Mouse (Mus musculus) heart, embryonic 13.5 days (tissue): ENCODE results near the gene Birc5. TPM values are rescaled to one million over a fixed set of nuclear protein-coding genes. Genes with fewer than 3 reads are reported as not detected.

ENCODE experiments used
- ATAC-seq: fragments of 200-750 bp; cut with Nextera tagmentation; 2 replicates; pipeline ENCODE4 v1.8.0; 2017; ENCODE audit warnings: moderate TSS enrichment; ENCODE audit not compliant: insufficient number of reproducible peaks, low FRiP score, low TSS enrichment; ENCODE audit errors: extremely low read depth
- H3K27ac ChIP-seq: fragments of 300-500 bp; sonication (generic); replicated peaks from 2 replicates; pipeline ENCODE4 v1.5.1; 2015; ENCODE audit warnings: moderate library complexity, mild to moderate bottlenecking, inconsistent platforms
- H3K27me3 ChIP-seq: fragments of 300-500 bp; sonication (generic); replicated peaks from 2 replicates; pipeline ENCODE4 v1.6.1; 2015; ENCODE audit warnings: mild to moderate bottlenecking, inconsistent platforms
- H3K36me3 ChIP-seq: fragments of 300-500 bp; sonication (generic); 2 replicates; pipeline ENCODE4 v1.6.1; 2015; ENCODE audit warnings: mild to moderate bottlenecking, inconsistent platforms
- H3K4me1 ChIP-seq: fragments of 300-500 bp; sonication (generic); 2 replicates; pipeline ENCODE4 v1.6.1; 2015; ENCODE audit warnings: inconsistent platforms
- H3K4me2 ChIP-seq: fragments of 300-500 bp; sonication (generic); 2 replicates; pipeline ENCODE4 v1.6.1; 2015; ENCODE audit warnings: inconsistent platforms, mild to moderate bottlenecking, moderate library complexity
- H3K4me3 ChIP-seq: fragments of 300-500 bp; sonication (generic); 2 replicates; pipeline ENCODE4 v1.5.1; 2015; ENCODE audit warnings: moderate library complexity, mild to moderate bottlenecking, inconsistent platforms
- H3K9ac ChIP-seq: fragments of 300-500 bp; sonication (generic); 2 replicates; pipeline ENCODE4 v1.6.1; 2015; ENCODE audit warnings: inconsistent platforms, mild to moderate bottlenecking, moderate library complexity
- H3K9me3 ChIP-seq: fragments of 300-500 bp; sonication (generic); 2 replicates; pipeline ENCODE4 v1.6.1; 2016; ENCODE audit warnings: inconsistent platforms
- WGBS: fragments of 180-500 bp; shearing (Covaris S2); methylation state at CpG from one replicate; pipeline ENCODE4 v1.1.7; 2015; ENCODE audit warnings: mixed read lengths; 5-methylcytosine and 5-hydroxymethylcytosine counted together
- polyA plus RNA-seq: library from polyadenylated mRNA; unstranded; fragments of >200 nt; fragmentation: Nextera tagmentation; extraction: Ambion mirVana; gene quantifications from 2 replicates; pipeline ENCODE4 v1.2.1, GENCODE M21; 2015

Birc5 gene
- polyA plus RNA-seq, 1 experiment from 2014 or later: 228 TPM

DNA sequence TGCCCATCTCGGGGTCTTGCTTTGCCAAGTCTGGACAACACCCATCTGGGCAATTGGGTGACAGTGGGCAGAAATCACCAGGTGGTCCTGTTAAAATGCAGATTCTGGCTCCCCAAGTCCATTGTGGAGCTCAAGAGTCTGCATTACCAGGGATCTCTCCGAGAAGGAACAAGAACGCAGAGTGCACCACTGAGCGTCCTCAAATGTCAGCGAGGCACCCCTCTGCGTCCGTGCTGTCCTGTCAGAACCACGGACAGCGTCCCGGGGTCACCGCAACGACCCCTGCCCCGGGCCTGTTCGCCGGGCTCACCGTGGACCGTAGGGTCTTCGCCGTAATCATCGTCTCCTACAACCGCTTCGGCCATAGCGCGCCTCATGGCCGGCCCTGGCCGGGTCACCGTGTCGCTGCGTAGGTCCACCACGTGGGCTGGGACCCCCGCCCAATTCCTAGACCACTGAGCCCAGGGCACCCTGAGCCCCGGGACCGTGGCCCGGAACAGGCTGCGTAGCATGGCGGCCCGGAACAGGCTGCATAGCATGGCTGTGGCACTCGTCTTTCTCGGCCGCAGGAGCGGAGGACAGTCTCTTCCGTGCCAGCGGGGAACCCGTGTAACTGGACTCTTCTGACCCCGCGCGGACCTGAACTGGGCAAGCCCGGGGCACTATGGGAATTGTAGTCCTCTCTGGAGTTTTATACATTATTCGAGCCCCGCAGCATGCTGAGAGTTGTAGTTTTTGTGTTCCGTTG lies 24.0 kb downstream of the Birc5 start, which contains the start of gene Tha1:
TSS of gene Tha1 (minus strand) at position 621 of the 748 bp plus-strand sequence.
- 2% methylated on average over 51 of the region's 51 CpGs for WGBS
- Histone ChIP-seq H3K36me3 (no peaks in the 10 kb centered on the region), H3K9ac (peak within 1 kb of the TSS; percentile 85), H3K4me1 (peaks cover 54% of the 10 kb centered on the region), H3K4me3 (peak within 1 kb of the TSS; percentile 74), H3K27ac (peak within 1 kb of the TSS; percentile 40; the same call in 1 of the 2 replicates), H3K4me2 (peak within 1 kb of the TSS; percentile 94), H3K27me3 (peaks cover 9% of the 10 kb centered on the region), H3K9me3 (no peaks in the 10 kb centered on the region)
- peak; percentile 33; the same call in 1 of the 2 replicates for ATAC-seq

DNA sequence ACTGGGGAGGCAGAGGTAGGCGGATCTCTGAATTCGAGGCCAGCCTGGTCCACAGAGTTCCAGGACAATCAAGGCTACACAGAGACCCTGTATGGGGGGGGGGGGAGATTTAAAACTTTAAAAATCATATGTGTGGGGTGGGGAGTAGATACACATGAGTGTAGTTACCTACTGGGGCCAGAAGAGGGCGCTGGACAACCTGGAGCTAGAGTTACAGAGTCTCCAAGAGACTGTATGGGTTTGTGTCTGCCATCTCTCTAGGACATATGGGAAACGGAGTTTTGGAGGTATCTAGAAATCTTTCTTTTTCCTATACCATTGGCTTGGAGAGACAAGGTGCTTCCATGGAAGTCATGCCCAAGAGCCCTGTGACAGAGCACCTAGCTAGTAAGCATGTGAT lies 25.4 kb downstream of the Birc5 start:
- H3K4me1 ChIP-seq: peaks cover 68% of the 10 kb centered on the region
- no peak overlapping the region for H3K27ac ChIP-seq
- no peak overlapping the region for H3K9ac ChIP-seq
- H3K36me3 ChIP-seq: no peaks in the 10 kb centered on the region
- H3K4me2 ChIP-seq: no peak overlapping the region
- no peak for ATAC-seq
- 65% methylated on average over 4 of the region's 4 CpGs for WGBS
- peaks cover 9% of the 10 kb centered on the region for H3K27me3 ChIP-seq
- no peaks in the 10 kb centered on the region for H3K9me3 ChIP-seq
- no peak overlapping the region for H3K4me3 ChIP-seq

DNA sequence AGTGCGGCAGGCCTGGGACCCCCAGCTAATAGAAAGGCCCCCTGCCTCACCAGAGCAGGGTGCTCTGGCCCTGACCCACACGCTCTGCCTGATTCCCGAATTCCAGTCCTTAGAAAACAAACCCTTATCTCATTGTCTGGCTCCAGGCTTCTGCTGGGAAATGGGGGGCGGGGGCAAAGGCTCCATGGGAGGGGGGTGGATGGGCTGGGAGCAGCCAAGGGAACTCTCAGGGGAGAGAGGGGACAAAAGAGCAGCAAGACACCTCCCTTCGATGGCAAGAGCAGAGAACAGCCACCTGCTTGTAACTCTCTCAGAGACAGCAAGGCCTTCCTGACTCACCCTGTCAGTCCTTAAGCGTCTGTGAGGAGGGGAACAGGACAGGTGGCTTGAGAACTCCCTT lies 26.6 kb downstream of the Birc5 start:
- Histone ChIP-seq H3K4me3 (no peak overlapping the region), H3K4me2 (peak overlapping the region; percentile 29; the same call in 1 of the 2 replicates), H3K36me3 (no peaks in the 10 kb centered on the region), H3K4me1 (peaks cover 68% of the 10 kb centered on the region), H3K9ac (peak overlapping the region; percentile 65), H3K9me3 (no peaks in the 10 kb centered on the region), H3K27ac (peak overlapping the region; percentile 71), H3K27me3 (peaks cover 9% of the 10 kb centered on the region)
- ATAC-seq: no peak
- 7% methylated on average over 6 of the region's 6 CpGs for WGBS

DNA sequence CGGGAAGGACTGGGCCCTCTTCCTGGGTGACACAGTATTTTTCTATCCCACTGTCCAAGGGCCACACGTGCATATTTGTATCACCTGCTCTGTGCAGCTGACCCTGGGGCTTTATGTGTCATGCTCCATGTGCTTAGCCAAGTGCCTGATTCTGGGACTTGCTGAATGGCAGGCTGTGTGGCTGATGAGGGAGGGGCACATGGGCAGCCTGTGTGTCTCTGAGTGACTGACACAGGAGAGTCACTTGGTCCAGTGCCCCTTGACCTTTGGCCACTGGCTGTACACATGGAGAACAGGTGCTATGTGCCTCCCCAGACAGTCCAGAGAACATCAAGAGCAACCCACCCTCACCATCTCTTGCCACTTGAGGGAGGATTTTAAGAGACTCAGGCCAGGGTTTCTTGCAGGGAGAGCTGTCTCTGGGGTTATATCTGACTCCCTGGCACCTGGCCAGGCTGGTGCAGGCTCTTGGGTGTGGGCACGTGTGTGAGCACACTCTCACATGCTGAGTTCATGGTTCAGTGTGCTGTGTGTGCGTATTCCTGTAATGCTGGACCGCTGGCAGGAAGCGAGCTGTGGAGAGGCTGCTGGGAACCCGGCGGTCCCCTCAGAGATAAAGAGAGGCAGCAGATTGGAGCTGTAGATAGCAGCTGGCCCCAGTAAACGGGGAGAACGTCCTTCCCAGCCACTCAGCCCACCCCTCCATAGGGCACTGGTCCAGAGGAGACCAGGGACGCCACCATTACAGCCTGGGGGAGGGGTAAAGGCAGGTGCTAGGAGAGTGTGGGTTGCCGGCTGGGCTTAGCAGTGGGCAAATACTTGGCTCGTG lies 29.1 kb downstream of the Birc5 start:
- Histone ChIP-seq H3K9ac (peak overlapping the region; percentile 65), H3K27ac (peak overlapping the region; percentile 29), H3K9me3 (no peaks in the 10 kb centered on the region), H3K4me1 (peaks cover 77% of the 10 kb centered on the region), H3K4me3 (peak overlapping the region; percentile 29), H3K27me3 (no peaks in the 10 kb centered on the region), H3K36me3 (no peaks in the 10 kb centered on the region), H3K4me2 (peak overlapping the region; percentile 54)
- no peak; the same call in 1 of the 2 replicates for ATAC-seq
- 13% methylated on average over 13 of the region's 13 CpGs for WGBS

DNA sequence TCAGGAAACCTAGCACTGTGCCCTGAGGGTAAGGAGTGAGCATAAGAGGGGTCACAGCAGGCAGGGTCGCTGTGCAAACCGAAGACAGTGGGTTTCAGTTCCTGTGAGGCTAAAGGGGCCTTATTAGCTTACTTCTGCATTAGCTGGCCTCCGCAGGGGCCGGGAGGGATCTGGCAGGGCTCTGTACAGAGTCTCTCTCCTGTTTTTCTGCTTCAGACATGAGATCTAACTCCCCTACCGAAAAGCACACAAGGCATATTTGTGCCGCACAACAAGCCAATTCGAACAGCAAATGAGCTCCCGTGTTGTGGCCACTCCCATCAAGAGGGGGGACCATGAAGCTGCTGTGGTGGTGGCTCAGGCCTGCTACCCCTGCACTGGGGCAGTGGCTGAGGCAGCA lies 29.8 kb downstream of the Birc5 start:
- Histone ChIP-seq H3K4me2 (peak overlapping the region; percentile 54), H3K27ac (peak overlapping the region; percentile 29), H3K36me3 (no peaks in the 10 kb centered on the region), H3K27me3 (peaks cover 3% of the 10 kb centered on the region; the same call in 1 of the 2 replicates), H3K4me1 (peaks cover 74% of the 10 kb centered on the region), H3K9ac (peak overlapping the region; percentile 65), H3K9me3 (no peaks in the 10 kb centered on the region), H3K4me3 (peak overlapping the region; percentile 29; the same call in 1 of the 2 replicates)
- ATAC-seq: no peak
- WGBS: 36% methylated on average over 8 of the region's 8 CpGs

DNA sequence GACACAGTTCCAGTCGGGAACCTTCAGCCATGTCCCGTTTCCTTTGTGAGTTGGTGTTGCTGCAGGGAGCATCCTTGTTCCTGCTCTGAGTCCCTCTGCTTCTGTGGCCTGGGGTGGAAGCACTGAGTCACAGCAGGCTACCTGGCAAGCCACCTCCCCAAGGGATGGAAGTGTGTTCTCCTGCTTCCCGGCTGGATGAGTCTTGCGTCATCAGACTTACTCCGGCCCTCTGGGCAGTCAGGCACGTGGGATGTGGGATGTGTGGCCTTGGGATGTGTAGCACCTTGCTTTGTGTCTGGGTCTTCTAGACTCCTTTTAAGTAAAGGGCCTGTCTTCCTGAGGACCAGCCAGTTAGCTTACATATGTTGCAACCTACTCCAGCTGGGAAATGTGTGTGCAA lies 30.6 kb downstream of the Birc5 start:
- Histone ChIP-seq H3K27ac (no peak overlapping the region), H3K9me3 (no peaks in the 10 kb centered on the region), H3K4me1 (peaks cover 72% of the 10 kb centered on the region), H3K9ac (no peak overlapping the region), H3K4me3 (no peak overlapping the region), H3K36me3 (no peaks in the 10 kb centered on the region), H3K27me3 (peaks cover 7% of the 10 kb centered on the region; the same call in 1 of the 2 replicates), H3K4me2 (no peak overlapping the region)
- no peak for ATAC-seq
- WGBS: 78% methylated on average over 6 of the region's 6 CpGs

DNA sequence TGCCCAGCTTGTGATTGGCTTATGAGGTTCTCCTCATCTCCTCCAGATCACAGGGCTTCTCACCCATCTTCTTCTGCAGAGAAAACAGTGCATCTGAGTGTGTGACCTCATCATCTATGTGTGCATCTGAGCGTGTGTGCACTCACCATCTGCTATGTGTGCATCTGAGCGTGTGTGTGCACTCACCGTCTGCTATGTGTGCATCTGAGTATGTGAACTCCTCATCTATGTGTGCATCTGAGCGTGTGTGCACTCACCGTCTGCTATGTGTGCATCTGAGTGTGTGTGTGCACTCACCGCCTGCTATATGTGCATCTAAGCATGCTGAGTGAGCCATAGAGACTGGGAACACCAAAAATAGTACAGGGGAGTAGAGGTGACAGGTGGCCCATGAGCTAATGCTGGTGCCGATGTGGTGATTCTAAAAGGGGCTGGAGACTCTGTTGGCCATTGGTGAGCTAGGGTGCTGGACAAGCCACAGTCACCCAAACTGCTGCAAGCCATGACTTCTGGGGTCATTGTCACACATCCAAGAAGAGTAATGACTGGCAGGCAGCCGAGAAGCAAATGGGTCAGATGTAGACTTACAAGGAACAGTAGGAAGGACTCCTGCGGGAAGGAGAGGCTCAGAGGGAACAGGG lies 31.4 kb downstream of the Birc5 start:
- Histone ChIP-seq H3K27ac (no peak overlapping the region), H3K4me3 (no peak overlapping the region), H3K4me1 (peaks cover 64% of the 10 kb centered on the region), H3K9me3 (no peaks in the 10 kb centered on the region), H3K9ac (no peak overlapping the region), H3K36me3 (no peaks in the 10 kb centered on the region), H3K4me2 (no peak overlapping the region), H3K27me3 (peaks cover 7% of the 10 kb centered on the region; the same call in 1 of the 2 replicates)
- 79% methylated on average over 9 of the region's 9 CpGs for WGBS
- no peak for ATAC-seq

DNA sequence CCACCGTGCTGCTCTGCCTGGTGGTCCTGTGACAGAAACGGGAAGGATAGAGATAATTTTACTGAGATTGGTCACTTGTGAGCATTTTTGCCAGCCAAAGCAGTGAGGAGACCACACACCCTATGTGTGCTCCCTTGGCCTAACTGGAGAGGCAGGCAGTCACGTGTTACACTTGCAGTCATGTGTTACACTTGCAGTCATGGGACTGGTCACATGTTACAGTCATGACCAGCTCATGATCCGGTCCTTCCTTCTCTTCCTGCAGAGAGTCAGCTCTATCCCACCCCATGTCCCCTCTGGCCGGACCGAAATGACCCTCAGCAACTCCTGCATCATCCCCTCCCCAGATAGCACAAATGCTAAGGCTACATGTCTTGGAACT lies 31.9 kb downstream of the Birc5 start:
- Histone ChIP-seq H3K27me3 (peaks cover 7% of the 10 kb centered on the region; the same call in 1 of the 2 replicates), H3K27ac (no peak overlapping the region), H3K4me1 (peaks cover 59% of the 10 kb centered on the region), H3K4me3 (no peak overlapping the region), H3K36me3 (no peaks in the 10 kb centered on the region), H3K9ac (no peak overlapping the region), H3K4me2 (no peak overlapping the region), H3K9me3 (no peaks in the 10 kb centered on the region)
- no peak for ATAC-seq
- 76% methylated on average over 6 of the region's 6 CpGs for WGBS

DNA sequence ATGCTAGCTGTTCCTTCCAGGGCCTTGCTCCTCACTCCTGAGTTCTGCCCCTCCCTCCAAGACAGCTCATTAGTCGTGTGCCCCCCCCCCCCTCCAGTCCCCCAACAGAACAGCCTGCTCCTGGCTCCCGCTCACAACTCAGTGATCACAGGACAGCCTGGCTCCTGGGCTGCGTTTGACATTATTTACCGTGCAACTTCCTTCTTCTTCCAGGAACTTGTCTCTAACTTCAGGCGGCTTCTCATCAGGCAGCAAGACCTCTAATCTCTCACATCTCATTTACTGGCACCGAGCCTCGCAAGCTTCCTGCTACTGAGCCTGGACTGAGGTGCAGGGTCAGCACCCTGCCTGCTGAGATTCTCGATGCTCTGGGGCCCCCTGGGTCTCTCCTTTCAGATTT lies 32.7 kb downstream of the Birc5 start:
- peak overlapping the region; percentile 64 for H3K27ac ChIP-seq
- peak overlapping the region; percentile 33 for H3K9ac ChIP-seq
- H3K4me1 ChIP-seq: peaks cover 53% of the 10 kb centered on the region
- H3K4me3 ChIP-seq: no peak overlapping the region
- H3K27me3 ChIP-seq: peaks cover 7% of the 10 kb centered on the region; the same call in 1 of the 2 replicates
- WGBS: 20% methylated on average over 8 of the region's 8 CpGs
- H3K36me3 ChIP-seq: no peaks in the 10 kb centered on the region
- no peak for ATAC-seq
- H3K4me2 ChIP-seq: no peak overlapping the region
- H3K9me3 ChIP-seq: no peaks in the 10 kb centered on the region

DNA sequence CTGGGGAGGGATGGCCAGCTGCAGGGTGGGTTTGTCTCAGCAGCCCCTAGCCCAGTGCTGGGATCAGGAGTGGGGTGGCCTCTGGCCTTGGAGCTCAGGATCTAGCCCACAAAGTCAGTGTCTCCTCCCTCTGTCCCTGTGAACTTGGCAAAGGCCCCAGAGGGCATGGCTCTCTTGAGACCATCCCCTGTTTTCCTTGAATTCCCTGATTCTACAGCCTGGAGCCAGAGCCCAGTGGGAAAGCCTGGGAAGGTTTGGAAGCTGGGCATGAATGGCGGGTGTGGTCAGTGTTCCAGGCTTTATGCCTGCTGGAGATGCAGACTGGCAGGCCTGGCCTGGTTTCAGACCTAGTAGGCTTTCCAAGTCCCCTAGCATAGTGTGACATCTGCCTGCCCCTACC lies 33.2 kb downstream of the Birc5 start:
- 85% methylated on average over 1 of the region's 1 CpGs for WGBS
- Histone ChIP-seq H3K4me1 (peaks cover 48% of the 10 kb centered on the region), H3K4me2 (no peak overlapping the region), H3K27ac (peak overlapping the region; percentile 64; the same call in 1 of the 2 replicates), H3K9ac (peak overlapping the region; percentile 33; the same call in 1 of the 2 replicates), H3K9me3 (no peaks in the 10 kb centered on the region), H3K36me3 (no peaks in the 10 kb centered on the region), H3K27me3 (peaks cover 7% of the 10 kb centered on the region; the same call in 1 of the 2 replicates), H3K4me3 (no peak overlapping the region)
- no peak for ATAC-seq

DNA sequence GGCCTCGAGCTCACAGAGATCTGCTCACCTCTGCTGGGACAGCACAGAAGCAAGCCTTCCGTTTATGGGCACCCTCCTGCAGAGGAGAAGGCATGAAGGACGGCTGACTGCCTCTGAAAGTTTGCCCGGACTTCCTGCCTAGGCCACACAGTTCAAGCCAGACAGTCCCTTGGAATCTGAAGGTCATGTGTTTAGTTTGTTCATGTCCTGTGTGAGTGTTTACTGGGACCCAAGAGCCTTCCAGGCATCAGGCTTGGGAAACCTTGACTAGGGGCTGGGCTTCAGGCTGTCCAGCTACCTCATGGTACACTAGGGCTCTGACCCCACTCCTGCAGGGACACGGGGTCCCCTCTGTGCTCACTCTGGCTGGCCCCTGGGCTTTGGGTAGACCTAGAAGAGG lies 36.9 kb downstream of the Birc5 start:
- H3K9me3 ChIP-seq: no peaks in the 10 kb centered on the region
- no peak overlapping the region for H3K4me2 ChIP-seq
- no peak overlapping the region for H3K4me3 ChIP-seq
- H3K9ac ChIP-seq: no peak overlapping the region
- H3K36me3 ChIP-seq: no peaks in the 10 kb centered on the region
- ATAC-seq: no peak
- H3K4me1 ChIP-seq: peaks cover 47% of the 10 kb centered on the region
- peaks cover 31% of the 10 kb centered on the region for H3K27me3 ChIP-seq
- no peak overlapping the region for H3K27ac ChIP-seq
- WGBS: 50% methylated on average over 5 of the region's 5 CpGs
